Mouse (Mus musculus) stomach, embryonic 15.5 days (tissue): Measurements from ENCODE around the gene Xndc1. TPM values are rescaled to one million over a fixed set of nuclear protein-coding genes. Genes with fewer than 3 reads are reported as not detected.

Experiments used
- ATAC-seq: fragments of 200-750 bp; cut with Nextera tagmentation; 2 replicates; pipeline ENCODE4 v1.8.0; 2017; ENCODE audit warnings: low read depth, moderate number of reproducible peaks, moderate TSS enrichment; ENCODE audit not compliant: insufficient read depth, low FRiP score
- H3K27ac ChIP-seq: fragments of 300-500 bp; sonication (generic); 2 replicates; pipeline ENCODE4 v1.5.1; 2015; ENCODE audit warnings: mild to moderate bottlenecking, inconsistent platforms
- H3K27me3 ChIP-seq: fragments of 300-500 bp; sonication (generic); replicated peaks from 2 replicates; pipeline ENCODE4 v1.6.1; 2015; ENCODE audit warnings: inconsistent platforms
- H3K36me3 ChIP-seq: fragments of 300-500 bp; sonication (generic); 2 replicates; pipeline ENCODE4 v1.6.1; 2015; ENCODE audit warnings: inconsistent platforms
- H3K4me1 ChIP-seq: fragments of 300-500 bp; sonication (generic); 2 replicates; pipeline ENCODE4 v1.6.1; 2015; ENCODE audit warnings: inconsistent platforms
- H3K4me2 ChIP-seq: fragments of 300-500 bp; sonication (generic); 2 replicates; pipeline ENCODE4 v1.6.1; 2015; ENCODE audit warnings: mild to moderate bottlenecking, inconsistent platforms
- H3K4me3 ChIP-seq: fragments of 300-500 bp; sonication (generic); replicated peaks from 2 replicates; pipeline ENCODE4 v1.5.1; 2015; ENCODE audit warnings: inconsistent platforms
- H3K9ac ChIP-seq: fragments of 300-500 bp; sonication (generic); 2 replicates; pipeline ENCODE4 v1.6.1; 2015; ENCODE audit warnings: inconsistent platforms
- H3K9me3 ChIP-seq: fragments of 300-500 bp; sonication (generic); 2 replicates; pipeline ENCODE4 v1.6.1; 2016; ENCODE audit warnings: inconsistent platforms
- WGBS: fragments of 180-500 bp; shearing (Covaris S2); methylation state at CpG from one replicate; pipeline ENCODE4 v1.1.7; 2015; 5-methylcytosine and 5-hydroxymethylcytosine counted together
- polyA plus RNA-seq: library from polyadenylated mRNA; unstranded; fragments of >200 nt; fragmentation: Nextera tagmentation; extraction: Ambion mirVana; gene quantifications from 2 replicates; pipeline ENCODE4 v1.2.1, GENCODE M21; 2015

Xndc1 gene
- polyA plus RNA-seq, 1 experiment from 2014 or later: 26.0 TPM

DNA sequence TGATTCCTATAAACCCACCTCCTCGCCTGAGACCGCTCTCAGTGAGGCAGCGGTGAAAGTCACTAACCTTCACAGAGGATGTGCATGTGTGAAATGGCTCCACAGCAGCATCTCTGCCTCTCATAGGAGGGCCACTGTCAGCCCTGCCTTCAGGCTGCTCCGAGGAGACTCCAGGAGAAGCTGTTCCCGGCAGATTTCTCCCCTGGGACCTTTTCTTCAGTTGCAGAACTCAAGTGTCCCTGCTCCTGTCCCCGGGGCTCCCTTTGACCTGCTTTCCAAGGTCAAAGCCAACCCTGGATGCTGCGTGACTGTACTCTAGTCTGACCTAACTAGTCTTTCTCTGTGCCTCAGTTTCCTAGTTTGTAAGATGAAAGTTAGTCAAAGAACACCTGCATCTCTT is 43.9 kb downstream of the Xndc1 start, which contains the start of gene Art5:
Gene Art5, minus strand, starts transcription at position 319 of the 400 bp plus-strand sequence.
- ATAC-seq: no peak
- WGBS: 73% methylated on average over 7 of the region's 7 CpGs

GRCm38 (mm10) chr7:102109746-102110145 is 44.4 kb downstream of the Xndc1 start:
- H3K4me3 ChIP-seq: no peak overlapping the region
- no peak overlapping the region for H3K27ac ChIP-seq
- WGBS: 84% methylated on average over 4 of the region's 4 CpGs
- H3K27me3 ChIP-seq: 0 out of 2 replicates have a peak, but pooled peaks cover 2% of the 10 kb centered on the region
- H3K9ac ChIP-seq: no peak overlapping the region
- H3K4me1 ChIP-seq: peaks cover 10% of the 10 kb centered on the region; the same call in 1 of the 2 replicates
- no peaks in the 10 kb centered on the region for H3K36me3 ChIP-seq
- H3K4me2 ChIP-seq: no peak overlapping the region
- no peak for ATAC-seq
- no peaks in the 10 kb centered on the region for H3K9me3 ChIP-seq

More for the DNA sequence above, 43.9 kb downstream of the Xndc1 start, which contains the start of gene Art5:
- H3K4me3 ChIP-seq: no peak within 1 kb of the TSS
- H3K27me3 ChIP-seq: 0 out of 2 replicates have a peak, but pooled peaks cover 2% of the 10 kb centered on the region
- no peak within 1 kb of the TSS for H3K4me2 ChIP-seq
- H3K9me3 ChIP-seq: no peaks in the 10 kb centered on the region
- no peaks in the 10 kb centered on the region for H3K36me3 ChIP-seq
- peaks cover 10% of the 10 kb centered on the region; the same call in 1 of the 2 replicates for H3K4me1 ChIP-seq
- H3K27ac ChIP-seq: no peak within 1 kb of the TSS
- no peak within 1 kb of the TSS for H3K9ac ChIP-seq

DNA sequence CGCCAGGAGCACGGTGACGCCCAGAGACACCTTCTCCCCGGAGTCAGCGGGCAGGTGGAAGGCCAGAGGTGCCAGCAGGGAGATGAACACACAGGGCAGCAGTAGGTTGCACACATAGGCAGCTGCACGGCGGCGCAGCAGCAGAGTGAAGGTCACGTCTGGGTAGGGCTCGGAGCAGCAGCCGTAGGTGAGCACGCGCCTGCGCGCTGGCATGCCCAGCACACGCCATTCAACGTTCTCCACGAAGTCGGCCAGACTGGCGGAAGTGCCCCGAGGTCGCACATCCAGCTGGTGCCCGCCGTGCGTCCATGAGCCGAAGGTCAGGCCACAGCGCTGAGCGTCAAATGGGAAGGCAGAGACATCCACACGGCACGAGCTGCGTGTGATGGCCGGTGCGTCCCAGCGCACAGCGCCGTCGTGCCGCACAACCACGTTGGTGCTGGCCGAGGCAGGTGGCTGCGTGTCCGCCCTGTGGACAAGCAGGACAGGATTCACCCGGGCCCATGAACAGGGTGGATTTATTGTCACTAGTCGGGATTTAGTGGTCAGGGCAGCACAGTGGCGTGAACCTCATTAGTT is 47.9 kb downstream of the Xndc1 start:
- Histone ChIP-seq H3K4me3 (no peak overlapping the region), H3K9ac (no peak overlapping the region), H3K9me3 (no peaks in the 10 kb centered on the region), H3K36me3 (peaks cover 1% of the 10 kb centered on the region; the same call in 1 of the 2 replicates), H3K4me2 (no peak overlapping the region), H3K27ac (no peak overlapping the region), H3K4me1 (no peaks in the 10 kb centered on the region), H3K27me3 (0 out of 2 replicates have a peak, but pooled peaks cover 2% of the 10 kb centered on the region)
- 67% methylated on average over 45 of the region's 45 CpGs for whole genome bisulfite sequencing
- no peak; the same call in 1 of the 2 replicates for ATAC-seq

- Histone ChIP-seq H3K4me3 (no peak within 1 kb of the TSS), H3K4me1 (no peaks in the 10 kb centered on the region), H3K9me3 (no peaks in the 10 kb centered on the region), H3K36me3 (peaks cover 26% of the 10 kb centered on the region), H3K9ac (no peak within 1 kb of the TSS), H3K4me2 (no peak within 1 kb of the TSS), H3K27me3 (0 out of 2 replicates have a peak, but pooled peaks cover 2% of the 10 kb centered on the region), H3K27ac (no peak within 1 kb of the TSS)
- no peak for ATAC-seq
- 44% methylated on average over 7 of the region's 7 CpGs for WGBS
Measured at GRCm38 (mm10) chr7:102116579-102117331, 51.4 kb downstream of the Xndc1 start, which contains the start of gene Chrna10. Gene Chrna10 (minus strand): TSS chr7:102116828.

DNA sequence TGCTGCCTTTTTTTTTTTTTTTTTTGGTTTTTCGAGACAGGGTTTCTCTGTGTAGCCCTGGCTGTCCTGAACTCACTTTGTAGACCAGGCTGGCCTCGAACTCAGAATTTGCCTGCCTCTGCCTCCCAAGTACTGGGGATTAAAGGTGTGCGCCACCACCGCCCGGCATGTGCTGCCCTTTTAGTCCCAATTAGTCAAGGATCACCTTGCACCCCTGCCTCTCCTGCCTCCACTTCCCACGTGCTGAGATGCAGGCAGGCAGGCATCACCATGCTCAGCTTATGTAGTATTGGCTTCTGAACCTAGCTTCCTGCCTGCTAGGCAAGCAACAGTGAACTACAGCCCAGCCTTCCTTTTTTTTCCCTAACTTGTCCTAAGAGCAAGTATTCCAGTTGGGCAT is 52.1 kb downstream of the Xndc1 start:
- 78% methylated on average over 6 of the region's 6 CpGs for WGBS
- no peak overlapping the region for H3K4me2 ChIP-seq
- 0 out of 2 replicates have a peak, but pooled peaks cover 2% of the 10 kb centered on the region for H3K27me3 ChIP-seq
- H3K4me3 ChIP-seq: no peak overlapping the region
- H3K36me3 ChIP-seq: peaks cover 32% of the 10 kb centered on the region
- H3K9me3 ChIP-seq: no peaks in the 10 kb centered on the region
- H3K9ac ChIP-seq: no peak overlapping the region
- no peak for ATAC-seq
- no peaks in the 10 kb centered on the region for H3K4me1 ChIP-seq
- no peak overlapping the region for H3K27ac ChIP-seq

DNA sequence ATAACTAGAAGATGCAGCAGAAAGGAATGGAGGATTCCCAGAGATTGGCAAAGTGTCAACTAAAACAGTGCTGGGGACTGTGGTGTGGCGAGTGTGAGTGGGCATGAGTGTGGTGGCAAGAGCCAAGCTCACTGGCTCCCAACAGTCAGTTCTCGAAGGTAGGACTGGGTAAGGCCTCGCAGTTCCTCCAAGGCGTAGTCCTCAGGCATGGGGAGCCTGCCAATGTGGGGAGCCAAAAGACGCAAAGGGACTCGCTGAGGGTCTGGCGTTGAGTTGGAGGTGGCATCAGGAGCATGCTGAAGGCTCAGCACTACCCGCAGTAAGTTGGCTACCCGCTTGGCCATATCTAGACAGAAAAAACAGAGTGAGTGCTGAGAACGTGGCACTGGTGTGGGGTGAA is 55.0 kb downstream of the Xndc1 start:
- Histone ChIP-seq H3K4me2 (no peak overlapping the region), H3K4me1 (no peaks in the 10 kb centered on the region), H3K36me3 (peaks cover 60% of the 10 kb centered on the region), H3K9me3 (no peaks in the 10 kb centered on the region), H3K27ac (no peak overlapping the region), H3K9ac (no peak overlapping the region), H3K4me3 (no peak overlapping the region), H3K27me3 (no peaks in the 10 kb centered on the region)
- ATAC-seq: no peak
- 96% methylated on average over 10 of the region's 10 CpGs for WGBS

DNA sequence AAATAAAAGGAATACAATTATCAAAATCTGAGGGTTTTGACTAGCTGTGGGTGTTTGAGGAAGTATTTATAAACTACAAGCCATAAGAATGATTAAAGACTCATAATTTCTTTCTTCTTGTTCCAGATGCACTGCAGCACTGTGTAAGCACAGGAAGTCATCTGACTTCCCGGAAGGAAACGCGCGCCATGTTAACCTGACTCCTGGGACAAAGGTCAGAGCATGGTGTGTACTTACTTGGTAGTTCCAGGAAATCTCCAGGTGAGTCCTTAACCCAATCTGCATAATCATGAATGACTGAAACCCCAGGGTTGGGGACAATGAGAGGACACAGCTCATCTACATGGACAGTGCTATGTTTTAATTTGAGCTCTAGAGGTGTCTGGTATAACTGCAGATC is 67.1 kb downstream of the Xndc1 start:
- no peaks in the 10 kb centered on the region for H3K4me1 ChIP-seq
- H3K9ac ChIP-seq: no peak overlapping the region
- ATAC-seq: no peak
- H3K4me2 ChIP-seq: no peak overlapping the region
- H3K9me3 ChIP-seq: no peaks in the 10 kb centered on the region
- no peaks in the 10 kb centered on the region for H3K27me3 ChIP-seq
- no peak overlapping the region for H3K4me3 ChIP-seq
- 89% methylated on average over 4 of the region's 4 CpGs for WGBS
- H3K36me3 ChIP-seq: peaks cover 66% of the 10 kb centered on the region
- no peak overlapping the region for H3K27ac ChIP-seq

Other genes starting within 250 kb of the Xndc1 start
- 5.2 and 6.0 TPM in 2 replicates for gene Phox2a, start 247.2 kb upstream of the Xndc1 start, polyA plus RNA-seq
- 39.7 and 49.4 TPM in 2 replicates for gene Inppl1, start 227.3 kb upstream of the Xndc1 start, polyA plus RNA-seq
- gene Folr2, start 208.3 kb upstream of the Xndc1 start, polyA plus RNA-seq: 1.7 and 2.0 TPM in 2 replicates
- 56.9 and 68.7 TPM in 2 replicates for gene Anapc15, start 201.8 kb upstream of the Xndc1 start, polyA plus RNA-seq
- 18.5 and 22.7 TPM in 2 replicates for gene Folr1, start 194.7 kb upstream of the Xndc1 start, polyA plus RNA-seq
- gene Lamtor1, start 159.6 kb upstream of the Xndc1 start, polyA plus RNA-seq: 147 and 154 TPM in 2 replicates
- 0.15 and 0.26 TPM in 2 replicates for gene Tomt, start 159.2 kb upstream of the Xndc1 start, polyA plus RNA-seq
- 8.3 and 9.3 TPM in 2 replicates for gene Lrrc51, start 131.6 kb upstream of the Xndc1 start, polyA plus RNA-seq
- gene Numa1, start 131.4 kb upstream of the Xndc1 start, polyA plus RNA-seq: 56.5 and 72.2 TPM in 2 replicates
- gene Il18bp, start 46.8 kb upstream of the Xndc1 start, polyA plus RNA-seq: 2.3 and 3.1 TPM in 2 replicates
- 25.2 and 26.4 TPM in 2 replicates for gene Rnf121, start within 50 bp of the Xndc1 start, polyA plus RNA-seq
- 1.2 and 1.3 TPM in 2 replicates for gene Xntrpc, start 202 bp downstream of the Xndc1 start, polyA plus RNA-seq
- not detected in 2 replicates for gene Trpc2, start 17.6 kb downstream of the Xndc1 start, polyA plus RNA-seq
- gene Art1, start 36.2 kb downstream of the Xndc1 start, polyA plus RNA-seq: 0.48 and 1.2 TPM in 2 replicates
- 0.53 and 0.61 TPM in 2 replicates for gene Art5, start 44.0 kb downstream of the Xndc1 start, polyA plus RNA-seq
- not detected in 2 replicates for gene Chrna10, start 51.3 kb downstream of the Xndc1 start, polyA plus RNA-seq
- gene Nup98, start 144.7 kb downstream of the Xndc1 start, polyA plus RNA-seq: 29.5 and 33.6 TPM in 2 replicates
- 96.3 and 99.2 TPM in 2 replicates for gene Pgap2, start 144.7 kb downstream of the Xndc1 start, polyA plus RNA-seq
- gene Rhog, start 190.5 kb downstream of the Xndc1 start, polyA plus RNA-seq: 58.4 and 67.7 TPM in 2 replicates
- 26.5 TPM in 2 replicates for gene Stim1, start 202.3 kb downstream of the Xndc1 start, polyA plus RNA-seq